8 mouse cellular contexts compared by ENCODE assay signal in the genomic region with DNA sequence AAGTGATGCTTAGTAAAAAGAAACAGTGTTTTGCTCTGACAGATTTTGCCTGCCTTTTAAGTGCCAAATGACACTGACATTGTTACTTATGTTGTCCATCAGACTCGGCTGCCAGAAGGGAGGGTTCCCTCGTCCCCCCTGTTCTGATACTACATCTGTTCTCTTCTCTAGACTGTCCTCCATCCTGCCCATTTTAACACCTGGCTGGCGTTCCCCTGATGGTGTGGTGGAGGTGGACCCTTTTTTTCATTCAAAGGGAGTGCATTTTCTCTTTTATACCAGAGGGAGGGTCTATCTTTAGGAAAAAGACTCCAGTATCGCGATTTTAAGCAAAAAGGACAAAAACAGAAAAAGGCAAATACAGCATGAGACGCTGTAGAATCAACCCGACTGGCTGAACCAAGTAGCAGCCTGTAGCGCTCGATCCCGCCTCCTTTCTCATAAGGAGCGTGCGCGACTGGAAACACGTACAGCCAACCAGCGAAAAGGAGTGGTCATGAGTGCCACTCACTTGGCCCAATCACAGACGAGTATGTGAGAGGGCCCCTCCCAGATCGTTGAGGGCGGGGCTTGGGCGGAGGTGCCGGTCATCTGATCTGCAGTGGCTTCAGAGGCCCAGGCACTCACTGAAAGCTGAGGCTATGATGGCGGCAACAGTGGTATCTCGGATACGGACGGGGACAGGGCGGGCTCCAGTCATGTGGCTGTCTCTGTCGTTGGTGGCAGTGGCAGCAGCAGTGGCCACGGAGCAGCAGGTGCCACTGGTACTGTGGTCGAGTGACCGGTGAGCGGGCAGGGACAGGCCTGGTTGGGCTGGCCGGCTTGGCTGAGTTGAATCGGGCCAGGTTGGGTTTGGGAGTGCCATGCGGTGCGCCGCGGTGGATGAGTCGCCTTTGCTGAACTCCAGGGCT. TPM values are rescaled to one million over a fixed set of nuclear protein-coding genes. Genes with fewer than 3 reads are reported as not detected.
DNase-seq lines count a peak whose midpoint lies in the region; ATAC-seq lines count a peak whose summit lies in the region.

Atp6ap1 (plus strand) TSS at position 560 of the 911 bp plus-strand sequence.

- peak; percentile 95 for DNase-seq in Muller cell, postnatal 12 days (ENCODE audit: inconsistent ontology term)
- peak; percentile 97 for DNase-seq in cerebellum, adult 9-11 months
- DNase-seq in frontal cortex, adult 2 months (ENCODE audit: extremely low spot score in 1 of 2, low spot score in 1 of 2), result peak; percentile 92 to 93
- peak; percentile 88 for DNase-seq in hindbrain, embryonic 11.5 days (ENCODE audit: low spot score)
- peak; percentile 90 to 95 for DNase-seq in layer of hippocampus, postnatal 14 days (ENCODE audit: low spot score in 2 of 2)
- peak; percentile 94 for DNase-seq in lung, postnatal 14 days
- DNase-seq in retina, adult 2 months (ENCODE audit: low read depth, low spot score), result peak; percentile 78
- DNase-seq in thymus, postnatal 36 days, result peak; percentile 93

- no peaks in the 10 kb centered on the region for H3K27me3 ChIP-seq in hindbrain, embryonic 11.5 days (ENCODE audit: control insufficient read depth, insufficient read depth, low read length)

- H3K9me3 ChIP-seq in hindbrain, embryonic 11.5 days (ENCODE audit: control insufficient read depth, low read length), result no peaks in the 10 kb centered on the region

- H3K4me3 ChIP-seq in hindbrain, embryonic 11.5 days (ENCODE audit: low read depth, low read length), result peak within 1 kb of the TSS; percentile 61

- 0 out of 2 replicates have a peak within 1 kb of the TSS, but pooled peaks have one; percentile 42 for H3K27ac ChIP-seq in hindbrain, embryonic 11.5 days (ENCODE audit: low read depth, low read length)

- peak; percentile 99 for ATAC-seq in hindbrain, embryonic 11.5 days (ENCODE audit: low FRiP score)

- no peaks in the 10 kb centered on the region for H3K4me1 ChIP-seq in hindbrain, embryonic 11.5 days (replicated peaks; ENCODE audit: control insufficient read depth, insufficient read depth, low read length)

- WGBS in hindbrain, embryonic 11.5 days, result 12% methylated on average over 34 of the region's 37 CpGs

- no peaks in the 10 kb centered on the region for H3K36me3 ChIP-seq in hindbrain, embryonic 11.5 days (ENCODE audit: control insufficient read depth, insufficient read depth, low read length)

- H3K4me2 ChIP-seq in hindbrain, embryonic 11.5 days (replicated peaks; ENCODE audit: low read depth, low read length), result peak within 1 kb of the TSS; percentile 55

- peak within 1 kb of the TSS; percentile 62 for H3K9ac ChIP-seq in hindbrain, embryonic 11.5 days (ENCODE audit: low read depth, low read length)

RNA-seq across cellular contexts. Expression of gene Atp6ap1, which starts in this region (rescaled TPM):
- polyA plus RNA-seq in frontal cortex, adult 2 months (2012; rRNA removed), result 465 and 472 TPM in 2 replicates
- 91.7 and 121 TPM in 2 replicates for polyA plus RNA-seq in hindbrain, embryonic 11.5 days (2014; fragmentation: Nextera tagmentation; extraction: Ambion mirVana)
- 100 to 1,000 TPM; 302 to 318 TPM for total RNA-seq in layer of hippocampus, postnatal 14 days (2021)

Comparison
In these comparisons a context has a peak if more than half of its experiments do, and no peak if none do; other contexts are left out.
1. Peak in every context shown above with its lines: DNase-seq, ATAC-seq, H3K4me3 ChIP-seq and H3K27ac ChIP-seq.